Mouse (Mus musculus) neutrophil, adult 65 days (primary cell): Measurements from ENCODE around the gene Gm3739. TPM values are rescaled to one million over a fixed set of nuclear protein-coding genes. Genes with fewer than 3 reads are reported as not detected.

ENCODE experiments used
- total RNA-seq: library from RNA; stranded (reverse); gene quantifications from 2 replicates; pipeline ENCODE4 v1.2.4, GENCODE M21; 2023

Gene Gm3739
- total RNA-seq = not detected in 2 replicates

GRCm38 (mm10) chr14:7314661-7315060 lies at the start of gene Gm3739:
Gm3739 (minus strand) TSS chr14:7315049.

DNA sequence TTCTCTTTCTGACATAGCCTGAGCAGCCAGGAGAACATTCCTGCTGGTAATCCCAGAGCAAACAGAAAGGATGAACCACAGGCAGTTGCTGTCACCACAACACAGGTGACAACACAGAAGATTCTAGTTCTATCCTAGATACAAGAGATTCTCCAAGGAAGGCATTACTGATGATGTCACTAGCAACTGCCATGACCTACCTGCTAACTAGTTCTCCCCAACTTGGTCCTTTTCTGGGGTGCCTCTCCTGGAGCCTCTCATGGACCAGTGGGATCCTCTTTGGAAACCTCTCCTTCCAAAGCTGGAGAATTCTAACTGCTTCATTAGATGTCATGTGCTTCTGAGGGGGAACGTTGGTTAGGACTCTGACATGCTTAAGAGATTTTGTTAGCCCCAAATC lies 17.4 kb upstream of the Gm3739 start, which contains the start of gene Gm5797:
TSS of gene Gm5797 (minus strand) at position 101 of the 400 bp plus-strand sequence.

DNA sequence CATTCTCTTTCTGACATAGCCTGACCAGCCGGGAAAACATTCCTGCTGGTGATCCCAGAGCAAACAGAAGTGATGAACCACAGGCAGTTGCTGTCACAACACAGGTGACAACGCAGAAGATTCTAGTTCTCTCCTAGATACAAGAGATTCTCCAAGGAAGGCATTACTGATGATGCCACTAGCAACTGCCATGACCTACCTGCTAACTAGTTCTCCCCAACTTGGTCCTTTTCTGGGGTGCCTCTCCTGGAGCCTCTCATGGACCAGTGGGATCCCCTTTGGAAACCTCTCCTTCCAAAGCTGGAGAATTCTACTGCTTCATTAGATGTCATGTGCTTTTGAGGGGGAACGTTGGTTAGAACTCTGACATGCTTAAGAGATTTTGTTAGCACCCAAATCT lies 50.2 kb downstream of the Gm3739 start, which contains the start of gene Gm3727:
TSS of gene Gm3727 (minus strand) at position 101 of the 400 bp plus-strand sequence.

Other genes with a start within 250 kb of the Gm3739 start
- not detected in 2 replicates for gene Gm3696, start 214.4 kb downstream of the Gm3739 start, total RNA-seq
- gene Gm6676, start 189.6 kb downstream of the Gm3739 start, total RNA-seq = not detected in 2 replicates
- not detected in 2 replicates for gene Gm3512, start 140.5 kb downstream of the Gm3739 start, total RNA-seq
- not detected in 2 replicates for gene Gm16434, start 120.5 kb downstream of the Gm3739 start, total RNA-seq
- gene Gm3727, start 50.3 kb downstream of the Gm3739 start, total RNA-seq = not detected in 2 replicates
- gene Gm5797, start 17.3 kb upstream of the Gm3739 start, total RNA-seq = not detected in 2 replicates
- not detected in 2 replicates for gene Gm8374, start 50.1 kb upstream of the Gm3739 start, total RNA-seq
- not detected in 2 replicates for gene Gm3755, start 135.9 kb upstream of the Gm3739 start, total RNA-seq
- not detected in 2 replicates for gene Gm3752, start 168.7 kb upstream of the Gm3739 start, total RNA-seq